Mouse (Mus musculus) embryonic facial prominence, embryonic 12.5 days (tissue): ENCODE results near the gene Disp2. TPM values are rescaled to one million over a fixed set of nuclear protein-coding genes. Genes with fewer than 3 reads are reported as not detected.

ENCODE experiments used
- polyA plus RNA-seq: library from polyadenylated mRNA; unstranded; fragments of >200 nt; fragmentation: Nextera tagmentation; extraction: Ambion mirVana; gene quantifications from 2 replicates; pipeline ENCODE4 v1.2.1, GENCODE M21; 2016

Gene Disp2
- polyA plus RNA-seq, 1 experiment from 2014 or later: 1.3 TPM

Other genes with a start within 250 kb of the Disp2 start
- 6.6 and 7.1 TPM in 2 replicates for gene Bmf, start 230.0 kb upstream of the Disp2 start, polyA plus RNA-seq
- 99.8 and 106 TPM in 2 replicates for gene Bub1b, start 181.5 kb upstream of the Disp2 start, polyA plus RNA-seq
- gene Pak6, start 116.4 kb upstream of the Disp2 start, polyA plus RNA-seq: 1.2 and 1.5 TPM in 2 replicates
- gene Ankrd63, start 75.8 kb upstream of the Disp2 start, polyA plus RNA-seq: not detected in 2 replicates
- gene Plcb2, start 51.3 kb upstream of the Disp2 start, polyA plus RNA-seq: 0.38 and 0.47 TPM in 2 replicates
- gene Inafm2, start 34.0 kb upstream of the Disp2 start, polyA plus RNA-seq: 16.5 and 17.9 TPM in 2 replicates
- 1.3 and 1.5 TPM in 2 replicates for gene Ccdc9b, start 17.1 kb upstream of the Disp2 start, polyA plus RNA-seq
- gene Phgr1, start 7.0 kb upstream of the Disp2 start, polyA plus RNA-seq: not detected in 2 replicates
- 116 and 125 TPM in 2 replicates for gene Knstrn, start 34.3 kb downstream of the Disp2 start, polyA plus RNA-seq
- 81.4 and 87.0 TPM in 2 replicates for gene Ivd, start 82.2 kb downstream of the Disp2 start, polyA plus RNA-seq
- gene Bahd1, start 120.7 kb downstream of the Disp2 start, polyA plus RNA-seq: 4.1 and 4.9 TPM in 2 replicates
- gene Chst14, start 146.8 kb downstream of the Disp2 start, polyA plus RNA-seq: 48.1 and 51.0 TPM in 2 replicates
- 22.6 and 23.3 TPM in 2 replicates for gene Ccdc32, start 249.7 kb downstream of the Disp2 start, polyA plus RNA-seq